Mouse (Mus musculus) heart, adult 18-20 months (tissue): ENCODE measurements around the gene Gon4l. TPM values are rescaled to one million over a fixed set of nuclear protein-coding genes. Genes with fewer than 3 reads are reported as not detected.

ENCODE experiments used
- DNase-seq, 2 experiments: peaks; one replicate each; pipeline ENCODE4 v3.0.0; 2021 to 2022; ENCODE audit warnings: mixed read lengths in 1 of 2
- total RNA-seq, 2 experiments: library from RNA; stranded (reverse); gene quantifications; 2 replicates each; pipeline ENCODE4 v1.2.3; 2021

Gon4l gene
- total RNA-seq, 2 experiments from 2014 or later, result 20.0 to 21.6 TPM

DNA sequence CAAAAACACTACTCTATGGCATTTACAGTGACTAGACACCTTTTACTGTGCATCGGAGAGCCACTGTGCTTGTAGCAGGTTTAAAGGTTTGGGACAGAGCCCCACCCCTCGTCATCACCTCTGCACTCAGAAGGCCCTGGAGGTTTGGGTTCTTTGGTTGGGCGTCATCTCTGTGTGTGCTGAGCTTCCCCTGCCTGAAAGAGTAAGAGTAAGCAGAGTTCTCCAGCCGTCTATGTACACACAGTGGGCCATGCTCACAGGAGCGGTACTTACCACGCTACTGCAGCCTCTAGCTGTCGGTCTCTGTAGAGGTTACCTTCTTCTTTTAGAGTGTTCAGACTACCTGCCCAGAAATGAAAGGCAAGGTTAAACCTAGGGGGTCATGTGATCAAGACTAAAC is 77.6 kb downstream of the Gon4l start:
- DNase-seq, result no peak

DNA sequence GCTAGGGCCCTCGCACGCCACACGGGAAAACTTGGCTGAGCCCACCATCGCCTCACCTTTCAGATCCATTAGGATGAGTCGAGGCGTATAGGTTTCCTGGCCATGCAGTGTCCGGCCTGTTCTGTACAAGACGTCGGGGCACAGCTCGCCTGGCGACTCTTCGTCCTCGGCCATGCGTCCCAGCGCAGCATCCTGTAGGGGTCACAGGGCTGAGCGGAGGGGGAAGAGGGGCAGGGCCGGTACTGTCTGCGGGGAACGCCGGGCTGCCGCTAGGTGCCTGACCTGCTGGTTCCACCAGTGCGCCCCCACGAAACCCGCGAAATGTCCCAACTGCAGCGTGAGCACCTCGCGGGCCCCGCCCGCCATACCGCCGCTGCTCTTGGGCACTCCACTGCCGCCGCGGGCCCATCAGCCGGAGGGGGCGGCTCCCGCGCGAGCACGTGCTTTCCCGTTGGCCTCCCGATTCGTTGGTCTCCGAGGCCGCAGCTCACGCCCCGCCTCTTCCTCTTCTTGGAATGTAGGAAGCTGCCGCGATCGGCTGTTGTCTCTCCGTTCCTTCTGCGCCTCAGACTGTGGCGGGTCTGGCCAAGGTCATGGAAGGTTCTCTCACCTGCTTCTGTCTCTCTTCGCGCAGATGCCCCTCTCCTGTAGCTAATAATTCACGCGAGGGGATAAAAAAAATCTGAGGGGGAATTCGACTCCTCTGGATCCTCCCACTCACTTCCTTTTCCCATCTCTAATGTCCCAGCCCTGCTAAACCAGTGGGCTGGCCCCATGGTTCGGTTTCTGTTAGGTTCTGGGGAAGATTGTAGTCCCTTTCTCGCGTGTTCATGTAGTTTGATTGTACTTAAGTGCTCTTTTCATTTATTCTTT is 78.7 kb downstream of the Gon4l start, which contains the start of gene Msto1:
Msto1 (minus strand) TSS at position 489 of the 873 bp plus-strand sequence.
- DNase-seq, result peak; percentile 94 to 96

- DNase-seq, result no peak
These were observed 79.4 kb downstream of the Gon4l start for GRCm38 (mm10) chr3:88914384-88914810.

GRCm38 (mm10) chr3:88918981-88919380 is 84.0 kb downstream of the Gon4l start:
- no peak for DNase-seq

- no peak for DNase-seq
These were observed 86.4 kb downstream of the Gon4l start for GRCm38 (mm10) chr3:88921411-88921810.

GRCm38 (mm10) chr3:88923989-88924591 is 89.1 kb downstream of the Gon4l start:
- peak in 1 of 2 experiments; percentile 41 for DNase-seq

DNA sequence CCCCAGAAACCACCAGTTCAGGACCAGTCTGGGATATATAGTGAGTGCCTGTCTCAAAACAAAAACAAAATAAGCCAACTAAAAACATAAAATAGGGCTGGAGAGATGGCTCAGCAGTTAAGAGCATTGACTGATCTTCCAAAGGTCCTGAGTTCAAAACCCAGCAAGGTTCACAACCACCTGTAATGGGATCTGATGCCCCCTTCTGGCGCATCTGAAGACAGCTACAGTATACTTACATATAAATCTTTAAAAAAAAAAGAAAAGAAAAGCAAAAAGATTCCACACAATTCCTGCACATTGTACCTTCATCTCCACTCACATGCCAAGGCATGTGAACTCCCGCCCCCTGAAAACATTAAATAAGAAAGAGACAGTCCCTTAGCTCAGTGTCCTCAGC is 90.6 kb downstream of the Gon4l start:
- no peak for DNase-seq

DNA sequence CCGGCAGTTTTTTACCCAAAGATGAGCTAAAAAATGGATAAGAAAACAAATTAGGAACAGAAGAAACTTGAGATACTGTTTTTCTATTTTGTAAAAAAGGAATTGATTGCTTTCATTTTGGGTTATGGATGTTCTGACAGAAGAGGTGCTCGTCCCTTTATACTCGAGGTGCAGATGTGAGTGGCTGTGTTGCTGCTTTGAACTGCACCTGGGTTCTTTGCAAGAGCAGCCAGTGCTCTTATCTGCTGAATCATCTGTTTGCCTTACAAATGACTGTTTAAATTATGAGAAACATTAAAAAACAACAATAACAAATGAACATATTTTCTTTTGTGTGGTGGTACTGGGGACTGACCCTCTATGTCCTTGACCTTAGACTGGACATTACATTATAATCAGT is 94.5 kb downstream of the Gon4l start:
- no peak for DNase-seq

DNA sequence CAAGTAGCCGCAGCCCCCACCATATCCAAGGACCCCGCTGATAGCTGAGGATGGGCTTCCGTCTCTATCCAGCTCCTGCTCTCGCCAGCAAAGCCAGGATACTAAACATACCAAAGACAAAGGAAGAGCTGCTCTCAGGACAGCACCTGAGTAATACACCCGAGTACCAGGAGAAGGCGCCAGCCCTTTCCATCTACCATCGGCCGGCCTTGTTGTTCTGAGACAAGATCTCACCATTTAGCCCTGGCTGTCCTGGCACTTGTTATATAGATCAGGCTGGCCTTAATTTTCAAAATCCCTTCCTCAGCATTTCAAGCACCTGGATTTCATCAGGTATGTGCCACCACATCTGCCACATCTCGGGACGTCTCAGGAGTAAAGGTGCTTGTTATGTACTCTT is 104.0 kb downstream of the Gon4l start:
- no peak for DNase-seq

DNA sequence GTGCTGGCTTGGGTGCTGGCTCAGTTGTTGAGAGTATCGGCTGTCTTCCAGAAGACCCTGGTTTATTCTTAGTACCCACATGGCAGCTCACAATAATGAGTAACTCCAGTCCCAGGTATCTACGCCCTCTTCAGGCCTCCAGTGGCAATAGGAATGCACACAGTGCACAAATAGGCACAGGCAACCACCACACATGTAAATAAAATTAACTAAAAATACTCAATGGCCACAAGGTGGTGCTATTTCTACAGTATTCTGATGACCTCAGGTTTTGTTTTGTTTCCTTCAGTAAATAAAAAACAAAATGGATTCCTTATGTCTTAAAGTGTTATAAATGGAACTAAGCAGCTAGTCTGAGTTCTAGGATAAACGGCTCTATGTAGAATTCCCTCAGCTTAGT is 104.7 kb downstream of the Gon4l start:
- peak; percentile 16 to 54 for DNase-seq

DNA sequence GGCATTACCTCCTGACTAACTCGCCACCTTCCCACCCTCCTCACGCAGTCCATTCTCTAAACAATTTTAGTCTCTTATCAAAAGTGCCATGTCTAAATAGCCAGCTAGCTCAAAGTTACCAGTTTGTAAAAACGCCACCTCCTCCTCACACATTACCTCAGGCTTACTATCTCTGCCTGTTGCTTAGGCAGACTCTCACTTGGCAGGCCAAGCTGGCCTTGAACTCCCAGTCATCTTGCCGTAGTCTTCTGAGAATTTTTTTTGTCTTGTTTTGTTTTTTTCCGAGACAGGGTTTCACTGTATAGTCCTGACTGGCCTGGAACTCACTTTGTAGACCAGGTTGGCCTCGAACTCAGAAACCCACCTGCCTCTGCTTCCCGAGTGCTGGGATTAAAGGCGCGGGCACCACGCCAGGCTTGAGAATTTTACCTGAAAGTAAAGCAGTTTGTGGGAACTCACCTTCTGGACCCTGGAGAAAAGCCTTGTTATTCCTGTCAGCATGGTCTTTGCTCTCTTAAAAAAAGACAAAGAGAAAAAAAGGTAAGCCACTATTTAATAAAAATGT is 107.4 kb downstream of the Gon4l start:
- DNase-seq, result no peak

GRCm38 (mm10) chr3:88944109-88944508 is 109.1 kb downstream of the Gon4l start:
- DNase-seq, result no peak

DNA sequence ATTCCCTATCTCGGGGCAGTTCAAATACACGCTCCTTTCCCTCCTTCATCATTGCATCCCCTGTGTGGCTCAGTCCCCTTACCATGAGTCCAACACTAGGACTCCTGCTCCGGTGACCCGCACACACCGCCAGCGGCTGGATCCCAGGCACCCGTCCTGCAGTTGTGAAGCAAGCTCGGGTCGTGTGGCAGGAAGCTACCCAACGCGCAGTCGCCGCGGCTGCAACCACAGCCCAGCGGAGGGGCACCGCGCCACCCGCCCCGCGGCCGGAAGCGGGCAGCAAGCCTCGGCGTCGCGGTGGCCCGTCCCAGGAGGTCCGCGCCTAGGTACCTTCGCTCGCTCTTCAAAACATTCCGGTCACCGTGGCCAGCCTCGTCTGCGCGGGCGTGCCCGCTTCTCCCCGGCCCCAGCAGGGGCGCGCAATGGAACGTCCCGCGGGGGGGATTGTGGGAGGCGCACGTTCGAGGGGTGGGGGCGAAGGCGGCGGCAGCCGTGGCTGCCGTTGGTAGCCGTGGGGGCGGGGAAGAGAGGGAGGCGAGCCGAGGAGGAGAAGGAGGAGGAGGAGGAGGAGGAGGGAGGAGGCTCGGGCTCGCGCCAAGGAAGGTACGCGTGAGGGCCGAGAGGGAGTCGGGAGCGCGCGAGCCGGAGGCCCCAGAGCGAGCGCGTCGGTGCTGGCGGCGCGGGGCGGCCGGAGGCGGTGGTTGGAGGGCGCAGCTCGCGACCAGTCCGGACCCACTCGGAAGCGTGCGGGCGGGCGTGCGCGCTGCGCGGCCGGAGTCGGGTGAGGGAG is 115.0 kb downstream of the Gon4l start:
- peak; percentile 94 to 95 for DNase-seq

DNA sequence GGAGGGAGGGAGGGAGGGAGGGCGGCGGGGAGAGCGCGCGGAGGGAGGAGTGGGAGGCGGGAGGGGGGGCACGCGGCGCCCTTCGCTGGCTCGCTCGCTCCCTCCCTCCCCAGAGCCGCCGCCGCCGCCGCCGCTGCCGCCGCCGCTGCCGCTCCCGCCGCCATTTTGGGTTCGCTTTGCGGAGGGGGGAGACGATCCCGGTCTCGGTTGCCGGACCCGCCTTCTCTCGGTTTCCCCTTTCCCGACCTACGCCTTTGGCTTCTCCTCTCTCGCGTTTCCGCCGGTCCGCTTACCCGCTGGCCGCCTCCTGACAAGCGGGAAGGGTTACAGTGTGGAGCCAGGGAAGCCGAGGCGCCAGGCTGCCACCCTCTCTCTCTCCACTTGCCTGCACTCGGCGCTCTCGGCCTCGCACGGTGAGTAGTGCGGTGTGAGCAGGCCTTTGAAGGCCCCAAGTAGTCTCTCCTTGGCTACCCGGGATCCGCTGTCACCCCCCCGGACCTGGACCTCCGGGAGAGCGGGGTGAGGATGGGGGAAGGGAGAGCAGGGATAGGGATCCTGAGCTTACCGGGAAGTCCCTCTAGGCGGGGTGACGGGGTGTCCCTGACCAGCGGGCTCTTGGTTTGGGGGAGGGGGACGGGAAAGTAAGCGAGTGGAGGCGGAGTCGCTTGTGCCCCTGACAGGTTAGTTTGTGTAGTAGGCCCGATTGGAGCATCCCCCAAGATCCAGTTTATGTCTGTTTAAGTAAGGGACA is 115.7 kb downstream of the Gon4l start, which contains the start of the genes Ash1l and Dap3:
Ash1l (plus strand) TSS at position 47 of the 751 bp plus-strand sequence.
Dap3 (minus strand) TSS at position 606 of the 751 bp plus-strand sequence.
- DNase-seq, result peak; percentile 82 to 86

- no peak for DNase-seq
These were observed 116.3 kb downstream of the Gon4l start for GRCm38 (mm10) chr3:88951327-88951800.

DNA sequence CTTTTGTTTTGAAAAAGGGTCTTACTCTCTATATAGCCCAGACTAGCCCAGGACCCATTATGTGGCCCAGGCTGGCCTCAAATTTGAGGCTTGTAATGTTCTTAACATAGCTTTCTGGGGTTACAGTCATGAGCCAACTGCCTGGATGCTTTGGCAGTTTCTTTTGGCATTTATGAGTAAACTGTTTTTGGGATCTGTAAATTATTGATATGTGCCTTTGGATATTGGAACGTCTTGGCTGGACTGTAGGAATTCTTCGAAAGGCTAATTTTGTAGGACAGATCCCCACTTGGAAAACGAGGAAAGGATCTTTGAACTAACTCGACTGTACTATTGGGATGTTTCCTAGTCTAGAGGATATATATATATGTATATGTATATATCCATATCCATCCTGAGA is 118.2 kb downstream of the Gon4l start:
- DNase-seq, result no peak

- DNase-seq, result no peak
These were observed 118.7 kb downstream of the Gon4l start for GRCm38 (mm10) chr3:88953736-88954135.
